Mouse (Mus musculus) kidney, embryonic 15.5 days (tissue): ENCODE measurements around the gene Pdgfb. TPM values are rescaled to one million over a fixed set of nuclear protein-coding genes. Genes with fewer than 3 reads are reported as not detected.

Experiments used
- ATAC-seq: fragments of 200-750 bp; cut with Nextera tagmentation; replicated peaks from 2 replicates; pipeline ENCODE4 v1.8.0; 2017; ENCODE audit warnings: moderate TSS enrichment; ENCODE audit not compliant: low FRiP score
- H3K27ac ChIP-seq: fragments of 300-500 bp; sonication (generic); 2 replicates; pipeline ENCODE4 v1.5.1; 2015; ENCODE audit warnings: mild to moderate bottlenecking, inconsistent platforms
- H3K27me3 ChIP-seq: fragments of 300-500 bp; sonication (generic); 2 replicates; pipeline ENCODE4 v1.6.1; 2015; ENCODE audit warnings: inconsistent platforms
- H3K36me3 ChIP-seq: fragments of 300-500 bp; sonication (generic); 2 replicates; pipeline ENCODE4 v1.6.1; 2015; ENCODE audit warnings: inconsistent platforms
- H3K4me1 ChIP-seq: fragments of 300-500 bp; sonication (generic); 2 replicates; pipeline ENCODE4 v1.6.1; 2015; ENCODE audit warnings: inconsistent platforms
- H3K4me2 ChIP-seq: fragments of 300-500 bp; sonication (generic); 2 replicates; pipeline ENCODE4 v1.6.1; 2015; ENCODE audit warnings: moderate library complexity, mild to moderate bottlenecking, inconsistent platforms
- H3K4me3 ChIP-seq: fragments of 300-500 bp; sonication (generic); replicated peaks from 2 replicates; pipeline ENCODE4 v1.5.1; 2015; ENCODE audit warnings: mild to moderate bottlenecking, inconsistent platforms
- H3K9ac ChIP-seq: fragments of 300-500 bp; sonication (generic); 2 replicates; pipeline ENCODE4 v1.6.1; 2015; ENCODE audit warnings: mild to moderate bottlenecking, inconsistent platforms
- H3K9me3 ChIP-seq: fragments of 300-500 bp; sonication (generic); replicated peaks from 2 replicates; pipeline ENCODE4 v1.6.1; 2016; ENCODE audit warnings: inconsistent platforms
- WGBS: fragments of 180-500 bp; shearing (Covaris S2); methylation state at CpG from one replicate; pipeline ENCODE4 v1.1.7; 2015; ENCODE audit warnings: mixed read lengths; 5-methylcytosine and 5-hydroxymethylcytosine counted together
- polyA plus RNA-seq: library from polyadenylated mRNA; unstranded; fragments of >200 nt; fragmentation: Nextera tagmentation; extraction: Ambion mirVana; gene quantifications from 2 replicates; pipeline ENCODE4 v1.2.1, GENCODE M21; 2015

The Pdgfb gene
- polyA plus RNA-seq = 3.8 and 5.1 TPM in 2 replicates

- Histone ChIP-seq H3K9me3 (no peaks in the 10 kb centered on the region), H3K9ac (peak within 1 kb of the TSS; percentile 71), H3K4me2 (peak within 1 kb of the TSS; percentile 96), H3K4me3 (peak within 1 kb of the TSS; percentile 66), H3K27me3 (peaks cover 62% of the 10 kb centered on the region), H3K36me3 (no peaks in the 10 kb centered on the region), H3K4me1 (peaks cover 53% of the 10 kb centered on the region), H3K27ac (peak within 1 kb of the TSS; percentile 81)
- under 1% methylated on average over 60 of the region's 60 CpGs for WGBS
- ATAC-seq = no peak
Observed at GRCm38 (mm10) chr15:80014321-80015210, at the start of gene Pdgfb. Gene Pdgfb (minus strand): TSS chr15:80014977.

- Histone ChIP-seq H3K36me3 (no peaks in the 10 kb centered on the region), H3K4me2 (no peak overlapping the region), H3K27ac (no peak overlapping the region), H3K4me1 (peaks cover 32% of the 10 kb centered on the region), H3K4me3 (no peak overlapping the region), H3K27me3 (no peaks in the 10 kb centered on the region), H3K9me3 (no peaks in the 10 kb centered on the region), H3K9ac (0 out of 2 replicates have a peak overlapping the region, but pooled peaks have one; percentile 10)
- no peak for ATAC-seq
- WGBS = 33% methylated on average over 5 of the region's 5 CpGs
Observed at GRCm38 (mm10) chr15:80062821-80063220, 48.0 kb upstream of the Pdgfb start.

GRCm38 (mm10) chr15:80062339-80062738 is 47.6 kb upstream of the Pdgfb start:
- Histone ChIP-seq H3K27ac (no peak overlapping the region), H3K9ac (no peak overlapping the region), H3K9me3 (no peaks in the 10 kb centered on the region), H3K4me2 (no peak overlapping the region), H3K4me1 (peaks cover 31% of the 10 kb centered on the region), H3K4me3 (no peak overlapping the region), H3K27me3 (no peaks in the 10 kb centered on the region), H3K36me3 (no peaks in the 10 kb centered on the region)
- no peak for ATAC-seq
- WGBS = 74% methylated on average over 7 of the region's 9 CpGs

GRCm38 (mm10) chr15:80061071-80061550 is 46.3 kb upstream of the Pdgfb start:
- Histone ChIP-seq H3K4me3 (no peak overlapping the region), H3K4me2 (no peak overlapping the region), H3K9ac (no peak overlapping the region), H3K27ac (no peak overlapping the region), H3K36me3 (no peaks in the 10 kb centered on the region), H3K4me1 (peaks cover 29% of the 10 kb centered on the region), H3K27me3 (no peaks in the 10 kb centered on the region), H3K9me3 (no peaks in the 10 kb centered on the region)
- 80% methylated on average over 4 of the region's 4 CpGs for WGBS
- ATAC-seq = no peak

GRCm38 (mm10) chr15:80060356-80061070 is 45.7 kb upstream of the Pdgfb start:
- 90% methylated on average over 8 of the region's 8 CpGs for WGBS
- Histone ChIP-seq H3K36me3 (no peaks in the 10 kb centered on the region), H3K9me3 (no peaks in the 10 kb centered on the region), H3K27me3 (no peaks in the 10 kb centered on the region), H3K4me2 (no peak overlapping the region), H3K4me3 (no peak overlapping the region), H3K27ac (no peak overlapping the region), H3K9ac (no peak overlapping the region), H3K4me1 (peaks cover 29% of the 10 kb centered on the region)
- ATAC-seq = no peak

GRCm38 (mm10) chr15:80059606-80060005 is 44.8 kb upstream of the Pdgfb start:
- no peak overlapping the region for H3K4me2 ChIP-seq
- WGBS = 38% methylated on average over 7 of the region's 7 CpGs
- no peaks in the 10 kb centered on the region for H3K9me3 ChIP-seq
- H3K27ac ChIP-seq = peak overlapping the region; percentile 83
- no peaks in the 10 kb centered on the region for H3K27me3 ChIP-seq
- H3K9ac ChIP-seq = no peak overlapping the region
- peak; percentile 63 for ATAC-seq
- H3K36me3 ChIP-seq = no peaks in the 10 kb centered on the region
- H3K4me1 ChIP-seq = peaks cover 26% of the 10 kb centered on the region
- no peak overlapping the region for H3K4me3 ChIP-seq

- peaks cover 29% of the 10 kb centered on the region for H3K4me1 ChIP-seq
- no peak overlapping the region for H3K27ac ChIP-seq
- no peak overlapping the region for H3K4me2 ChIP-seq
- ATAC-seq = no peak
- WGBS = 83% methylated on average over 7 of the region's 7 CpGs
- H3K4me3 ChIP-seq = no peak overlapping the region
- no peaks in the 10 kb centered on the region for H3K27me3 ChIP-seq
- no peak overlapping the region for H3K9ac ChIP-seq
- H3K9me3 ChIP-seq = no peaks in the 10 kb centered on the region
- no peaks in the 10 kb centered on the region for H3K36me3 ChIP-seq
Observed at GRCm38 (mm10) chr15:80058151-80058550, 43.4 kb upstream of the Pdgfb start.

GRCm38 (mm10) chr15:80054034-80054710 is 39.4 kb upstream of the Pdgfb start:
- Histone ChIP-seq H3K4me2 (no peak overlapping the region), H3K9me3 (no peaks in the 10 kb centered on the region), H3K4me3 (no peak overlapping the region), H3K27ac (no peak overlapping the region), H3K4me1 (peaks cover 24% of the 10 kb centered on the region), H3K27me3 (no peaks in the 10 kb centered on the region), H3K36me3 (no peaks in the 10 kb centered on the region), H3K9ac (0 out of 2 replicates have a peak overlapping the region, but pooled peaks have one; percentile 1)
- WGBS = 87% methylated on average over 7 of the region's 7 CpGs
- no peak; the same call in 1 of the 2 replicates for ATAC-seq

GRCm38 (mm10) chr15:80053381-80054033 is 38.7 kb upstream of the Pdgfb start:
- no peaks in the 10 kb centered on the region for H3K36me3 ChIP-seq
- H3K4me3 ChIP-seq = no peak overlapping the region
- H3K27ac ChIP-seq = no peak overlapping the region
- WGBS = 74% methylated on average over 8 of the region's 8 CpGs
- no peaks in the 10 kb centered on the region for H3K9me3 ChIP-seq
- no peak; the same call in 1 of the 2 replicates for ATAC-seq
- no peak overlapping the region for H3K9ac ChIP-seq
- peaks cover 24% of the 10 kb centered on the region for H3K4me1 ChIP-seq
- no peak overlapping the region for H3K4me2 ChIP-seq
- H3K27me3 ChIP-seq = no peaks in the 10 kb centered on the region

- no peaks in the 10 kb centered on the region for H3K9me3 ChIP-seq
- H3K36me3 ChIP-seq = no peaks in the 10 kb centered on the region
- peak overlapping the region; percentile 81 for H3K27ac ChIP-seq
- no peaks in the 10 kb centered on the region for H3K27me3 ChIP-seq
- 72% methylated on average over 9 of the region's 9 CpGs for WGBS
- peaks cover 33% of the 10 kb centered on the region for H3K4me1 ChIP-seq
- no peak overlapping the region for H3K9ac ChIP-seq
- no peak overlapping the region for H3K4me3 ChIP-seq
- peak; percentile 37; the same call in 1 of the 2 replicates for ATAC-seq
- no peak overlapping the region for H3K4me2 ChIP-seq
Observed at GRCm38 (mm10) chr15:80051782-80052181, 37.0 kb upstream of the Pdgfb start.

GRCm38 (mm10) chr15:80051092-80051761 is 36.5 kb upstream of the Pdgfb start:
- H3K9me3 ChIP-seq = no peaks in the 10 kb centered on the region
- no peak overlapping the region for H3K9ac ChIP-seq
- no peak overlapping the region for H3K4me3 ChIP-seq
- ATAC-seq = no peak
- peaks cover 33% of the 10 kb centered on the region for H3K4me1 ChIP-seq
- no peaks in the 10 kb centered on the region for H3K36me3 ChIP-seq
- no peak overlapping the region for H3K4me2 ChIP-seq
- WGBS = 72% methylated on average over 19 of the region's 19 CpGs
- peak overlapping the region; percentile 81 for H3K27ac ChIP-seq
- no peaks in the 10 kb centered on the region for H3K27me3 ChIP-seq
